Mouse (Mus musculus) urinary bladder, postnatal 10 days (tissue): ENCODE measurements around the gene Slc7a1.

Experiments used
- DNase-seq: peaks from one replicate; pipeline ENCODE4 v3.0.0; 2022; ENCODE audit warnings: low spot score

Slc7a1 gene

GRCm38 (mm10) chr5:148392831-148393230 lies 6.9 kb downstream of the Slc7a1 start:
- no peak for DNase-seq

- no peak for DNase-seq
Observed at GRCm38 (mm10) chr5:148389007-148389970, 10.4 kb downstream of the Slc7a1 start.

GRCm38 (mm10) chr5:148388251-148389006 lies 11.3 kb downstream of the Slc7a1 start:
- DNase-seq, result no peak

GRCm38 (mm10) chr5:148387820-148388219 lies 11.9 kb downstream of the Slc7a1 start:
- no peak for DNase-seq

- DNase-seq, result no peak
Observed at GRCm38 (mm10) chr5:148386471-148386870, 13.2 kb downstream of the Slc7a1 start.

- DNase-seq, result no peak
Observed at GRCm38 (mm10) chr5:148384501-148385055, 15.1 kb downstream of the Slc7a1 start.

GRCm38 (mm10) chr5:148383841-148384500 lies 15.7 kb downstream of the Slc7a1 start:
- no peak for DNase-seq

- DNase-seq, result no peak
Observed at GRCm38 (mm10) chr5:148381083-148381482, 18.6 kb downstream of the Slc7a1 start.

GRCm38 (mm10) chr5:148380246-148380504 lies 19.5 kb downstream of the Slc7a1 start:
- no peak for DNase-seq

- no peak for DNase-seq
Observed at GRCm38 (mm10) chr5:148379455-148380245, 20.1 kb downstream of the Slc7a1 start.

- DNase-seq, result no peak
Observed at GRCm38 (mm10) chr5:148378707-148379106, 21.0 kb downstream of the Slc7a1 start.

GRCm38 (mm10) chr5:148378232-148378508 lies 21.5 kb downstream of the Slc7a1 start:
- DNase-seq, result no peak

GRCm38 (mm10) chr5:148377439-148378231 lies 22.1 kb downstream of the Slc7a1 start:
- no peak for DNase-seq

GRCm38 (mm10) chr5:148376358-148376757 lies 23.3 kb downstream of the Slc7a1 start:
- DNase-seq, result no peak

GRCm38 (mm10) chr5:148375480-148375879 lies 24.2 kb downstream of the Slc7a1 start:
- no peak for DNase-seq

GRCm38 (mm10) chr5:148373092-148373685 lies 26.5 kb downstream of the Slc7a1 start:
- DNase-seq, result no peak

GRCm38 (mm10) chr5:148372005-148372917 lies 27.4 kb downstream of the Slc7a1 start:
- no peak for DNase-seq

- DNase-seq, result no peak
Observed at GRCm38 (mm10) chr5:148371375-148371774, 28.3 kb downstream of the Slc7a1 start.

- no peak for DNase-seq
Observed at GRCm38 (mm10) chr5:148370624-148371023, 29.1 kb downstream of the Slc7a1 start.
